Mouse (Mus musculus): ENCODE measurements at regions not wholly inside any gene's neighbourhood (a gene's known extent, or its start where the extent isn't known, plus 50 kb on each side); places are given as distances from the start of the nearest gene placed in this dataset.

DNA sequence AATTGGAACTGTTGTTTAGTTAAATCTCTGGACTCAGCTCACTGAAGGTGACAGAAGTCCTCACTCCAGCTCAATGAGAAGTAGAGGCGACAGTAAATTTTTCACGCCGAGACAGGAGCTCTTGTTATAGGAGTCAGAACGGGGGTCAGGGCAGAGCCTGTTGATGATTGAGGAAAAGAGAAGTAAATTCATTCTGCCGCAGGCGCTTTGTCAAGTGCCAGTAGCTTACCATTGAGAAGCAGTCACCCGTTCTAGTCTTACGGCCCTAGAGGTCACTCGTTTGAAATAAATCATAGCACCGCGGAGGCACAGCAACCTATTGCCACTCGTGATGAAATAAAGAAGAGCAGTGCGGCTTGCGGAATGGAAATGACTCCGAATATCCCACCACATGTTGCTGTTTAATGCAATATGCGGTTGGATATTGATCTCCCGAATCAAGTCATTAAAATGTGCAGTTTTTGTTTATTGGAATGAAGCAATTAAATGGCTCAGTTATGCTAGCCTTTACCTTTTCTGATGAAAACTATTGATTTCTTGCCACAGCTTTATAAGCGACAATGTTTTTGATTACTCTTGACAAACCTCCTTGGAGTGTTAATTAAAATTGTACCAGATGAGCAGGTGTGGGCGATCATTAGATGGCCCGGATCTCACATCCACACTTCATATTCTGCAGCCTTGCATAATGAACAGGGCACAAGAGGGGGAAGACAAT, 152.7 kb downstream of the Zfp281 start:
- in situ Hi-C loops (cut with MboI, MseI), result no loop called here

DNA sequence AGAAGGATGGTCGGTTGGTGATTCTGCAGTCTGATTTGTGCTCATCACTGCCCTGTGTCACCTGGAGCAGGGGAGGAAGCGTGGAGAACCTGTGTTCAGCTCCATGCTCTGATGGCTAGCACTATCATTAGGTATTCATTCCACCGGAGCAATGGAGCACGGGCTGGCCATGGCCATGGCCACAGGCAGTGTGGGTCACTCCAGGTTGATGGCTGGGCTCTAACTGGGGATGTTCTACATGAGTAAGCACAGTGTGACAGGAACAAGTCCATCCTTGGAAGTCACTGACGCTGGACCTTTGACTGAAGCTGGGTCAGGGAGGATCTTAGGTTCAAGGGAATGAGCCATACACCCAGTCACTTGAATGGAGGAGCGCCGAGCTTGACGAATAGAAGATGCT, 154.7 kb downstream of the Zfp281 start:
- in situ Hi-C loops (cut with MboI, MseI), result no loop called here

DNA sequence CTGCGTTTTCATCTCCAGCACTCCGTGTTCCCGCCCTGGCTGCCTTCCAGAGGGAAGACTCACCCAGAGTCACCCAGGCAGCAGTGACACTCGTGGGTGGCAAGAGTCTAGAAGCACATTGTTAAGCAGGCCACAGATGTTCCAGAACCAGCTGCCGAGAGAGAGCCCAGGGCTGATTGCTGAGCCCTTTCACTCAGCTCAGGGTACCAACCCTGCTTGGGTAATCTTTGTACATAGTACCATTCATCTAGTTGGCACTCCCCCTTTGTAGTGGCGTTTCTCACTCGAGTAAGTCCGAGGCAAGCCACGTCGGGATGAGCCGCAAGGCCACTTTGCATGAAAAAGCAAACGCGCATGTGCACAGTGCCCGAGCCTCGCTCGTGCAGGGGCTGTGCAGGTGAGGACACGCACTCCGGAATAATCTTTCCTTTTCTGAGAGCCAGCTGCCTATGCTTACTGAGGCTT, 156.9 kb downstream of the Zfp281 start:
- in situ Hi-C loops (cut with MboI, MseI), result loop anchor here (10.0 kb wide), 2 partner anchors 57 to 417 kb away; no protein-coding TSS in a partner anchor

DNA sequence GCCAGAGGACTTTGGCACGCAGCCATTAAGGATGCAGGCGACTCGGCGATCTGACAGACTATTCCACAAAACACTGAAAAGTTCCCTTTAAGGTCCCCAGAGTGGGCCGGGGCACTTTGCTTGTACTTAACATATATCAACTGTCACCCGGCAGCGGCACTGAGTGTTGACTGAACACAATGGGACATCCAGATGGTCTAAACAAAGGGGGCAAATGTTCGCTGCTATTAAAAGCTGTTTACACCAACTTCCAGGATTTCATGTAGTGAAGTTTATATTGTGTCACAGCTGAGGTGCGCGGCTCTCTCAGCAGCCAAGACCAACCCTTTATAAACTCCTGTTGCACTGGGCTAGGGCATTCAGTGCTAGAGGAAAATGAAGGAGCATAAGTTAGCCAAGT, 157.6 kb downstream of the Zfp281 start:
- in situ Hi-C loops (cut with MboI, MseI), result loop anchor here (10.0 kb wide), 2 partner anchors 57 to 417 kb away; no protein-coding TSS in a partner anchor

DNA sequence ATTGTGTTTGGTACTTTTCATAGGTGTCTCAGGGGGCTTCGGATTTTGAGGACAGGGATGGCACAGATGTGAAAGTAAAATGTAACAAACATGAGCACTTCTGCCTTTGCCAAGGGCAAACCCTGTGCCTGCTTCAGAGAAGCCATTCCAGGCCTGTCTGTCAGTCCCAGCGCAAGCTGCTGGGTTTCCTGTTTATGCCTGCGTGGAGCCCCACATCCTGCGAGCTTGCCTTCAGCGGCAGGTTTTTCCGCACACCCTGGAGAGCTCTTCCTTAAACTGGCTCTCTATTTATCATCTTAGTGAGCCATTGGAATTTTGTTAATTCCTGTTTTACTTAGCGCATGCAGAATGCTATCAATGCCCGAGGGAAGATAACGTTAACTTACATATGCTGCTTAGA, 159.5 kb downstream of the Zfp281 start:
- in situ Hi-C loops (cut with MboI, MseI), result loop anchor here (10.0 kb wide), 2 partner anchors 59 to 419 kb away; no protein-coding TSS in a partner anchor

DNA sequence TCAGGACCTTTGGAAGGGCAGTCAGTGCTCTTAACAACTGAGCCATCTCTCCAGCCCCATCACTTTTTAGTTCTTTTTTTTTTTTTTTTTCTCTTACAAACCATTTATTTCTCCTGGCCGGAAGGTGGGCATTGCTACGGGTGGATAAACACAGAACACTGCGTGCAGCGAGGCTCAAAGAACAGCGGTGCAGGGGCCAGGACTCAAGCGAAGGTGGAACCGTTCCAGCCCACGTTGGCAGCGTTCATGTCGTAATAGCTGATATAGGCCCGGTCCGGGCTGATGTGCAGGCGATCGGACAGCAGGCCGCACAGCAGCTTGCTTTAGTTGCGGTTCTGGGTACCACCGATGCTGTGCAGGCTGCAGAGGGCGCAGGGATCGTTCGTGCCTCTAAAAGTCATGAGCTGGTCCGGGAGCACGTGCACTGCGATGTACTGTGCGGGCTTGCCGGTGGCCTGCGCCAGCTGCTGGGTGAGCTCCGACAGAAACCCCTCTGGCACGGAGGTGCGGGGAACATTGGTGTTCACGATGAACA, 164.3 kb downstream of the Zfp281 start:
- in situ Hi-C loops (cut with MboI, MseI), result loop anchor here (10.0 kb wide), 2 partner anchors 64 to 424 kb away; no protein-coding TSS in a partner anchor

DNA sequence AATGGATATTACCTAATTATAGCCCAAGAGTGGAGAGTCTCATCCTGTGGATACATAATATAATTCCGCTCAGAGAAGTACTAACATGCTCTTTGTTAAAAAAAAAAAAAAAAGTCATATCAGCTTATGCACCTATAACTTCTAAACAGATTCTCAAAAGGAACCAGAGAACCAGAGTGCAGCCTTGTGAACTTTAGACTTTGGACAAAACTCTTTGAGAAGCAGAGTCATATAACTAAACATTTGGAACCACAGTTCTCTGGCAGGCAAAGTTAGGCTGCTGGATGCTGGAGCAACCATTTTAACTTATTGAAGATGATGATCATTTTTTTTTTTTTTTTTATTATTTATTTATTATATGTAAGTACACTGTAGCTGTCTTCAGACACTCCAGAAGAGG, 166.9 kb downstream of the Zfp281 start:
- in situ Hi-C loops (cut with MboI, MseI), result no loop called here

All from T-helper 2 cell (primary cell).